Mouse (Mus musculus) left cerebral cortex, postnatal 25 days (tissue): ENCODE measurements around the gene Zwilch. TPM values are rescaled to one million over a fixed set of nuclear protein-coding genes. Genes with fewer than 3 reads are reported as not detected.
A peak's percentile ranks its signal among the peaks of the same experiment; 100 is the strongest.
"Not testable (repeated sequence)": the region's sequence is repeated elsewhere in the genome, so short reads cannot be mapped to it uniquely, and the experiment has no call there.

Source experiments
- DNase-seq, 2 experiments: peaks; one replicate each; pipeline ENCODE4 v3.0.0; 2022; ENCODE audit warnings: low spot score in 2 of 2, mixed read lengths in 1 of 2
- intact Hi-C: fragments of 180-260 bp; cut with DNase I; formaldehyde crosslinking; loops from one replicate; pipeline ENCODE4 v1.15.1; 2025
- total RNA-seq, 2 experiments: library from RNA; stranded (reverse); gene quantifications; 2 replicates each; pipeline ENCODE4 v1.2.3; 2021

The Zwilch gene
- 1 to 10 TPM; 2.5 to 4.6 TPM for total RNA-seq

GRCm38 (mm10) chr9:64172816-64173665 lies at the start of gene Zwilch, which contains the start of gene Rpl4:
TSS of gene Zwilch (minus strand) at chr9:64173104.
TSS of gene Rpl4 (plus strand) at chr9:64173375.
- DNase-seq: peak; percentile 83 to 84
- intact Hi-C loops: no loop called here

DNA sequence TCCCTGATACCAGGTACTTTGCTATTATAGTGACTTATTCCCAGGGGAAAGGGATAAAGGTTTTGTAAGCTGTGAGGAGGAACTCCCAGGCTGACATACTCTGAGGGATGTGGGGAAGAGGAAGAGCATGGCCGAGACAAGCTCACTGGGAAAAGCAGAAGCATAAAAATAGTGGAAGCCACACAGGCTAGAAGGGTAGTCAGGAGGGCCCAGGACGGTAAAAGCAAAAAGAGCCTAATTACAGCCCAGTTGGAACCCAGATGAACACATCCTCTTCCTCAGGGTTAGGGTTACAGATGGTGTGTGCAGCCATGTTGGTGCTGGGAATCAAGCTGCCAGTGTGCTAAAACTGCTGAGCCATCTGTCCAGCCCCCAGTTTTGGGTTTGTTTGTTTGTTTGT lies 49.2 kb upstream of the Zwilch start:
- no peak for DNase-seq
- intact Hi-C loops: loop anchor here (2.0 kb wide), 1 partner anchor 31 kb away; the partner anchor contains the start of gene Map2k1

DNA sequence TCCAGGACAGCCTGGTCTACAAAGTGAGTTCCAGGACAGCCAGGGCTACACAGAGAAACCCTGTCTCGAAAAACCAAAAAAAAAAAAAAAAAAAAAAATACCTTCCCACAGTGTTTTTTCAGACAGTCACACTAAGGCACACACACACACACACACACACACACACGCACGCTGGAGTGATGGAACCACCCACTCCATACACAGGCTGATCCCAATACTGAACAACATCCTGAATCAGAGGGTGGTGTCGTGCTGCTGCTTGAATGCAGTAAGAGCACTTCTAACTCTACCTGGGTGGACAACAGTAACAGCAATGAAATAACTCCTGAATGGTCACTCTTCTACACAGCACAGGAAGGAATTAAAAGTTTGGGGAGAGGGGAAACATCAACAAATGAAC lies 48.6 kb upstream of the Zwilch start:
- peak; percentile 35 to 55 for DNase-seq
- intact Hi-C loops: no loop called here

GRCm38 (mm10) chr9:64220603-64221002 lies 47.7 kb upstream of the Zwilch start:
- intact Hi-C loops: no loop called here
- DNase-seq: no peak

GRCm38 (mm10) chr9:64219772-64220420 lies 47.0 kb upstream of the Zwilch start:
- DNase-seq: no peak
- intact Hi-C loops: no loop called here

DNA sequence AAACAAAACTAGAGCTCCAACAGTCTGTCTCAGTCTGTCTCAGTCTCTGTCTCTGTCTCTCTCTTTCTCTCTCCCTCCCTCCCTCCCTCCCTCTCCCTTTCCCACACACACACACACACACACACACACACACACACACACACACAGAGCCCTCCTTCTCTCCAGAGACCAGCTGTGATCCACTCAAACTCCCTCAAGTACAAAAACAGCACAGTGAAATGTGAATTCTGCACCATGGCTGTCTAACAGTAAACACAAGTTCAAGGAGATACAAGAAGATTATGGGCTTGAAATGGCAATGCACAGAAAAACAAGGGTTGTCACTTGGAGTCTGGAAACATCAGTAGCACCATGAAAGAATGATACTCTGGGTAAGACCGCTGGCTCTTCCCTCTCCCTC lies 46.4 kb upstream of the Zwilch start:
- intact Hi-C loops: no loop called here
- peak in 1 of 2 experiments; percentile 51 for DNase-seq

GRCm38 (mm10) chr9:64217887-64218286 lies 45.0 kb upstream of the Zwilch start:
- DNase-seq: no peak
- intact Hi-C loops: no loop called here

DNA sequence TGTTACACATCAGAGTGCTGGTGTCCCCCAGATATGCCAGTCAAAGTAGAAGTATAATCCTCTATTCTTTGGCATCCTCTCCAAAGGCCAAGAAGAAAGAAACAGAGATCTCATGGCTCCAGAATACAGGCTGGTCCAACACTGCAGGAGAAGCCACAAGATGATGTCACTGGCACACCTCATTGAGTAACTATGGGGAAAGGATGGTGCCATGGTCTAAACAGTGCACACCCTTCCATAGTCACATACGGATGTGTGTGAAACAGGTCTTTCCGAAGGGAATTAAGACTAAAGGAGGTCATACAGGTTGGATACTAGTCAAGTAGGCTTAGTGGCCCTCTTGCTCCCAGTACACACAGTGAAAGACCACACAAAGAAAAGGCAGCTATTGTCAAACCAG lies 43.7 kb upstream of the Zwilch start:
- no peak for DNase-seq
- intact Hi-C loops: no loop called here

GRCm38 (mm10) chr9:64216090-64216489 lies 43.2 kb upstream of the Zwilch start:
- no peak for DNase-seq
- intact Hi-C loops: no loop called here

DNA sequence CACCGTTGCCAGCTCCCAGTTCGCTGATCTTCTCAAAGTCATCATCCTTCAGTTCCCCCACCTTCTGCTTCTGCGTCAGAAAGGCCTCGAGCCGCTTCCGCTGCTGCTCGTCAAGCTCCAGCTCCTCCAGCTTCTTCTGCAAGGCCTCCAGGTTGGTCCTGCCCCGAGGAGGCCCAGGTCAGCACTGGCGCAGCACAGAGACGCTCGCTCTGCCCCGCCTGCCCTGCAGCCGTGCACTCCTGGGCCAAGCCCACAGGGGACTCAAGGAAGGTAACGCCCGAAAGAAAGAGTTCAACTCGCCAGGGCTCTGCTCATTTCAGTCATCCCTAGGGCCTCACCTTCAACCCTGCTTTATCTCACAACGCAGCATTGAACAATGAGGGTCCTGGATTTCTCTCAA lies 41.5 kb upstream of the Zwilch start:
- intact Hi-C loops: no loop called here
- no peak for DNase-seq

DNA sequence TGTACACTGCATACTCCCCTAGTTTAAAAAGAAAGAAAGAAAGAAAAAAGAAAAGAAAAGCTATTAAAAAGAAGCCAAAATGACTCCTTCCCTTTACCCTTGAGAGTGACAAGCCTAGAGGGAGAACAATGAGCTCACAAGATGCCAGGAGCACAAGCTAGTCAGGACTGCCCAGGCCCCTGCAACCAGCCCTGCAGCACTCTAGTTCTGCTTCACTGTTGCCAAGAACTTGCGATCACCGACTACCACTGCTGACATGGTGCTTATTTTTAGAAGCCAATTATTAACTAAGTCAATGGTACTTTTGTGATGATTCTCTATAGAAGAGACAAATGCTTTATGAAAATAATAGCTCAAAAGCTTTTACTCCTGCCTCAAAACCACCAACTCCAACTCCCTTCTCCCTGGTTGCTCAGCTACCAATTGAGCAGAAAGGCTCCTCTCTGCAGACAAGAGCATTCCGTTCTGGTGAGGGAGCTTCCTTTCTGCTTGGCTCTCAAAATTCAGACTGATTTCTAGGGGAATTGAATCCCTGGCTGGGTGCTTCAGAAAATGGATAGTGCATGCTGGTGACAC lies 34.7 kb upstream of the Zwilch start:
- no peak for DNase-seq

GRCm38 (mm10) chr9:64202866-64203265 lies 30.0 kb upstream of the Zwilch start:
- intact Hi-C loops: no loop called here
- DNase-seq: no peak

More for the DNA sequence above, 34.7 kb upstream of the Zwilch start:
- intact Hi-C loops: no loop called here

GRCm38 (mm10) chr9:64202331-64202730 lies 29.4 kb upstream of the Zwilch start:
- DNase-seq: no peak
- intact Hi-C loops: no loop called here

GRCm38 (mm10) chr9:64199897-64200296 lies 27.0 kb upstream of the Zwilch start:
- intact Hi-C loops: no loop called here

DNA sequence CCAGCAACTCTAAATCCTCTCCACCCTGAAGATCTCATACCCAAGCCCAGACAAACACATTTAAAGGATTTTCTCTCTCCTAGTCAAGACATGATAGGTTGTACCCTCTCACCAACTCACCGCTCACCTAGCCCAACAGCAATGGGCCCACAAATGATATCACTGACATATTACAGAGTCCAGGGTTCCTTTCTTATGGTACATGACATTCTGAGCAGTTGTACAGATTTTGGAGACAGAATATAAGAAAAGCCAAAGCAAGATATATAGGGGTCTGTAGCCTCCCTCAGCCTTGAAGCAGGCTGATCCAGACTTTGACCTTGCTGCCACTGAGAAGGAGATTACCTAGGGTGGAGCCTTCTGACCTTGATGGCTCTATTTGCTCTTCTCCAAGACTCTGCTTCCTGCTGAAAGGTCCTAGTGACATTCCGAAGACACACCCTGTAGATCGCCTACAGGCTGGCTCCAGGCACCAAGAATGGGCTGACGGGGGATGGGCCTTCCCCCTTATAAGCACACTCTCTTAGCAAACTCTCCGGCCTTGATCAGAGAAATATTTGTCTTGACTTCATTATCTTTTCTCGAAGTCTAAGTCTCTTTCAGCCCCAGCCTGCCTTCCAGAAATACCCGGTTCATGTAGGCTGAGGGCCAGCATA lies 26.0 kb upstream of the Zwilch start:
- DNase-seq, intact Hi-C loops: not testable (repeated sequence)

More at GRCm38 (mm10) chr9:64199897-64200296, 27.0 kb upstream of the Zwilch start:
- DNase-seq: no peak

GRCm38 (mm10) chr9:64198068-64198762 lies 25.3 kb upstream of the Zwilch start:
- DNase-seq: no peak
- intact Hi-C loops: no loop called here

- intact Hi-C loops: no loop called here
- DNase-seq: no peak
Measured at GRCm38 (mm10) chr9:64197524-64197923, 24.6 kb upstream of the Zwilch start.

- intact Hi-C loops: no loop called here
- DNase-seq: peak; percentile 72 to 91
Measured at GRCm38 (mm10) chr9:64195554-64195953, 22.6 kb upstream of the Zwilch start.

- intact Hi-C loops: no loop called here
- DNase-seq: no peak
Measured at GRCm38 (mm10) chr9:64193879-64194278, 21.0 kb upstream of the Zwilch start.
